Mouse (Mus musculus) intestine, embryonic 14.5 days (tissue): ENCODE data around the gene Gm28047. TPM values are rescaled to one million over a fixed set of nuclear protein-coding genes. Genes with fewer than 3 reads are reported as not detected.
"Not testable (repeated sequence)": the region's sequence is repeated elsewhere in the genome, so short reads cannot be mapped to it uniquely, and the experiment has no call there.

ENCODE experiments used
- ATAC-seq: fragments of 200-750 bp; cut with Nextera tagmentation; replicated peaks from 2 replicates; pipeline ENCODE4 v1.8.0; 2017; ENCODE audit warnings: low read depth, moderate number of reproducible peaks, moderate TSS enrichment, moderate library complexity; ENCODE audit not compliant: low FRiP score, low TSS enrichment
- DNase-seq: peaks from one replicate; pipeline ENCODE4 v3.0.0-alpha.2; 2018; ENCODE audit warnings: low spot score
- H3K27ac ChIP-seq: fragments of 300-500 bp; sonication (generic); 2 replicates; pipeline ENCODE4 v1.5.1; 2014; ENCODE audit warnings: low read depth, mild to moderate bottlenecking, control low read depth
- H3K27me3 ChIP-seq: fragments of 300-500 bp; sonication (generic); replicated peaks from 2 replicates; pipeline ENCODE4 v1.6.1; 2014; ENCODE audit warnings: low read length, control low read depth; ENCODE audit not compliant: control insufficient read depth, insufficient read depth
- H3K36me3 ChIP-seq: fragments of 300-500 bp; sonication (generic); 2 replicates; pipeline ENCODE4 v1.6.1; 2014; ENCODE audit warnings: low read length, control low read depth; ENCODE audit not compliant: control insufficient read depth, insufficient read depth
- H3K4me1 ChIP-seq: fragments of 300-500 bp; sonication (generic); replicated peaks from 2 replicates; pipeline ENCODE4 v1.6.1; 2014; ENCODE audit warnings: low read length, control low read depth, mixed read lengths; ENCODE audit not compliant: control insufficient read depth, insufficient read depth
- H3K4me2 ChIP-seq: fragments of 300-500 bp; sonication (generic); 2 replicates; pipeline ENCODE4 v1.6.1; 2014; ENCODE audit warnings: low read length
- H3K4me3 ChIP-seq: fragments of 300-500 bp; sonication (generic); 2 replicates; pipeline ENCODE4 v1.5.1; 2014; ENCODE audit warnings: low read depth, low read length, control low read depth, mixed read lengths
- H3K9ac ChIP-seq: fragments of 300-500 bp; sonication (generic); 2 replicates; pipeline ENCODE4 v1.6.1; 2014; ENCODE audit warnings: mild to moderate bottlenecking, low read length
- H3K9me3 ChIP-seq: fragments of 300-500 bp; sonication (generic); 2 replicates; pipeline ENCODE4 v1.6.1; 2016; ENCODE audit warnings: low read length, control low read depth; ENCODE audit not compliant: control insufficient read depth
- WGBS: fragments of 180-500 bp; shearing (Covaris S2); extraction: QIAGEN DNeasy Blood & Tissue Kit; methylation state at CpG from one replicate; pipeline ENCODE4 v1.1.7; 2014; 5-methylcytosine and 5-hydroxymethylcytosine counted together
- polyA plus RNA-seq: library from polyadenylated mRNA; unstranded; fragments of >200 nt; fragmentation: Nextera tagmentation; extraction: Ambion mirVana; gene quantifications from 2 replicates; pipeline ENCODE4 v1.2.1, GENCODE M21; 2014

Gm28047 gene
- polyA plus RNA-seq, 1 experiment from 2014 or later = not detected

- no peak overlapping the region for H3K4me3 ChIP-seq
- H3K4me1 ChIP-seq = no peaks in the 10 kb centered on the region
- DNase-seq (no peak), ATAC-seq (no peak)
- H3K9me3 ChIP-seq = no peaks in the 10 kb centered on the region
- H3K27me3 ChIP-seq = no peaks in the 10 kb centered on the region
- no peak overlapping the region for H3K4me2 ChIP-seq
- no peaks in the 10 kb centered on the region for H3K36me3 ChIP-seq
- H3K27ac ChIP-seq = no peak overlapping the region
- H3K9ac ChIP-seq = no peak overlapping the region
These were observed 11.9 kb downstream of the Gm28047 start for GRCm38 (mm10) chr15:102612966-102613365.

GRCm38 (mm10) chr15:102608586-102608985 lies 16.3 kb downstream of the Gm28047 start:
- H3K4me2 ChIP-seq, H3K36me3 ChIP-seq, H3K4me3 ChIP-seq, H3K27me3 ChIP-seq, ATAC-seq, DNase-seq, H3K9ac ChIP-seq, H3K4me1 ChIP-seq, H3K27ac ChIP-seq, H3K9me3 ChIP-seq: not testable (repeated sequence)
- 76% methylated on average over 1 of the region's 1 CpGs for WGBS

- DNase-seq (no peak), ATAC-seq (no peak)
- Histone ChIP-seq H3K4me2 (peak overlapping the region; percentile 36; the same call in 1 of the 2 replicates), H3K9me3 (no peaks in the 10 kb centered on the region), H3K4me3 (no peak overlapping the region), H3K36me3 (0 out of 2 replicates have a peak, but pooled peaks cover 6% of the 10 kb centered on the region), H3K9ac (peak overlapping the region; percentile 20; the same call in 1 of the 2 replicates), H3K4me1 (peaks cover 16% of the 10 kb centered on the region), H3K27me3 (no peaks in the 10 kb centered on the region), H3K27ac (no peak overlapping the region; the same call in 1 of the 2 replicates)
- 28% methylated on average over 8 of the region's 8 CpGs for WGBS
These were observed 30.7 kb downstream of the Gm28047 start for GRCm38 (mm10) chr15:102593996-102594656.

DNA sequence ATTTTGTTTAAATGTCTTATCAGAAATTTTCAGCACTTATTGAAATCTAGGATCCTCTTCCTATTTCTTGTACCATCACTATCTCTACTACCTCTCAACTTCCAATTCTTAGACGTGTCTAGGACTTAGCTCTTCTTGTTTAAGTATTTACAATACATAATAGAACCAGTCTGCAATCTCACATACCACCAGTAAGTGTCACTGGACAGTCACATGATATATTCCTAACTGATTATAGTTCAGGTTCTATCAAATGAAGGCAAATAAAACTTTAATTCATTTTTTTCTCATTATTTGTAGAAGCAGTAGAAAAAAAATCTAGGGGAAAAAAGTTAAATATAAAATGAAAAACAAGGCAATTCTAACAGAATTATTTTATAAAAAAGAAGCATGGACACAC lies 32.2 kb downstream of the Gm28047 start:
- Histone ChIP-seq H3K9ac (no peak overlapping the region), H3K36me3 (0 out of 2 replicates have a peak, but pooled peaks cover 6% of the 10 kb centered on the region), H3K4me1 (peaks cover 16% of the 10 kb centered on the region), H3K27me3 (no peaks in the 10 kb centered on the region), H3K4me2 (no peak overlapping the region), H3K4me3 (no peak overlapping the region), H3K9me3 (no peaks in the 10 kb centered on the region), H3K27ac (no peak overlapping the region)
- DNase-seq (no peak), ATAC-seq (no peak)
- 48% methylated on average over 1 of the region's 1 CpGs for WGBS

DNA sequence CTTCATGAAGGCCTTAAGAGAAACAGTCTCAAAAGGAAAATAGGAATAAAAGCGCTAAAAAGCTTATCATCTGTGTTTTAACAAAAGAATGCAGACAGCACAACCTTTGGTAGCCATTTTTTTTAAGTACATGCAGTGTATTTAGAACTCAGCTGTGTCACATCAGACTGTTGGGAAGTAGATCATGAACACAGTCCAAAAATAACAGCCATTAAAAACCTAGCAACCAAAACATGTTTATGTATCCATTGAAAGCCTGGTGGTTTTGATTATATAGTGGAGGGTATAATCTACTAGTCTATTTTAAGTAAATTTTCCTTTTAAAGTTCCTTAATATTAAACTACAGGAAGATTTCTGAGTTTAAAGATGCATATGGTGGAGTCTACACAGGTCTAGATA lies 34.3 kb downstream of the Gm28047 start:
- no peak overlapping the region for H3K27ac ChIP-seq
- no peaks in the 10 kb centered on the region for H3K9me3 ChIP-seq
- WGBS = 90% methylated on average over 1 of the region's 1 CpGs
- no peaks in the 10 kb centered on the region for H3K27me3 ChIP-seq
- peaks cover 16% of the 10 kb centered on the region for H3K4me1 ChIP-seq
- no peak for DNase-seq
- no peak for ATAC-seq
- H3K4me3 ChIP-seq = no peak overlapping the region
- 0 out of 2 replicates have a peak, but pooled peaks cover 6% of the 10 kb centered on the region for H3K36me3 ChIP-seq
- no peak overlapping the region for H3K4me2 ChIP-seq
- H3K9ac ChIP-seq = no peak overlapping the region

DNA sequence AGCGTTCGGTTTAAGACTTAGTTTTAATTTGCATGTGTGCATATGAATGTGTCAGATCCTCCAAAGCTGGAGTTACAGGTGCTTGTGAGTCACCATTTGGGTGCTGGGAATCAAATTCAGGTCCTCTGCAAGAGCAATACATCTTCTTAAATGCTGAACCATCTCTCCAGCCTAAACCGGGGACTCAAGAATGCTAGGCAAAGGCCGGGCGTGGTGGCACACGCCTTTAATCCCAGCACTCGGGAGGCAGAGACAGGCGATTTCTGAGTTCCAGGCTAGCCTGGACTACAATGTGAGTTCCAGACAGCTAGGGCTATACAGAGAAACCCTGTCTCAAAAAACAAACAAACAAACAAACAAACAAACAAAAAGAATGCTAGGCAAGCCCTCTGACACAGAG lies 35.0 kb downstream of the Gm28047 start:
- no peaks in the 10 kb centered on the region for H3K27me3 ChIP-seq
- H3K9me3 ChIP-seq = no peaks in the 10 kb centered on the region
- H3K4me1 ChIP-seq = peaks cover 14% of the 10 kb centered on the region
- DNase-seq = no peak
- no peak overlapping the region for H3K4me3 ChIP-seq
- 0 out of 2 replicates have a peak, but pooled peaks cover 6% of the 10 kb centered on the region for H3K36me3 ChIP-seq
- no peak overlapping the region for H3K4me2 ChIP-seq
- H3K27ac ChIP-seq = no peak overlapping the region
- 97% methylated on average over 8 of the region's 8 CpGs for whole genome bisulfite sequencing
- H3K9ac ChIP-seq = no peak overlapping the region
- no peak for ATAC-seq

DNA sequence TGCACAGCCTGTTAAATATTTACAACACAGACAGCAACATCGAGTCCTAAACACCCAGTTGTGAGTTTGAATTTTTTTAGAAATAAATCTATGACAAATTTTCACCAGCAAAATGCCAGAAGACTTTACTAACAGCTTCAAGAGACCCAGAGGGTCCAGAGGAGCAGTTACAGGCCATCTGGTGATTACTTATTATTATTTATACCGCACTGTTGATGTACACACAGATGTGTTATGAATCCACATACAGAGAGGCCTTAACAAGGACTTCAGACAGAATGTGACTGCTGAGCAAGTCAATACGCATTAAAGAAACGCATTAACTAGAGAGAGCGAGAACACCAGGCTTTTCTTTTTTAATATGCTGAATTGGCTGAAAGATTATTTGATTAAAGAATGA lies 39.4 kb downstream of the Gm28047 start:
- peaks cover 3% of the 10 kb centered on the region for H3K4me1 ChIP-seq
- H3K27me3 ChIP-seq = no peaks in the 10 kb centered on the region
- no peak overlapping the region for H3K27ac ChIP-seq
- WGBS = 70% methylated on average over 5 of the region's 5 CpGs
- no peaks in the 10 kb centered on the region for H3K9me3 ChIP-seq
- H3K36me3 ChIP-seq = no peaks in the 10 kb centered on the region
- no peak overlapping the region for H3K4me3 ChIP-seq
- ATAC-seq (no peak), DNase-seq (no peak)
- no peak overlapping the region for H3K9ac ChIP-seq
- no peak overlapping the region for H3K4me2 ChIP-seq

DNA sequence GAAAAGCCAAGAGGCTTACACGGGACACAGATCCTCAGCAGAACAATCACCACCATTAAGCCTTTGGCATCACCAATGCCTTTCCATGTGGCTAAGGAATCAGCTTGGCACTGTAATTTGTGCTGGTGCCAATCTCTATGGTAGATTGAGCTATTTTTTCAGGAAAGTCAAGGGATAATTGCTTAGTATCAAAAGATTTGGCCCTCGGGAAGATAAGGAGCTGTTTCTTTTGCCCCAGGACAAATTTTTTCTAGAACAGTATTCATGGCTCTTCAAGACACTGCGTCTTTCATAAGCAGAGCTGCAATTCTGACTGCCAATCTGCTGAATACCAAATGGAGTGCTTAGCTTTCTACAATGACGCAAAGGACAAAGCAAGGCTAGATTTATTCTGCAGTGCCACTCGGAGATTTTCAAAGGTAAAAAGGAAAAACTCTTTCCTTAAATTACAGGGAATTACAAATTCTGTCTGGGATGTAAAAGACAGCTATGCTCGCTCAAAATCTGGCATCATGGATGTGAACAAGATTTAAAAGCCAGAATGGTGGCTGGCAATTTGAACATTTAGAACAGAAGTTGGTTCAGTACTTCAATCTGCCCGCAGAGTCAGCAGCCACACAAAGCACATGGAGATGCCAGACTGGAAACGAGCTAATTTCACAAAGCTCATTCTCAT lies 41.0 kb downstream of the Gm28047 start:
- 78% methylated on average over 8 of the region's 8 CpGs for WGBS
- no peaks in the 10 kb centered on the region for H3K36me3 ChIP-seq
- no peak overlapping the region for H3K4me3 ChIP-seq
- no peak overlapping the region for H3K9ac ChIP-seq
- ATAC-seq (no peak), DNase-seq (no peak)
- H3K4me1 ChIP-seq = peaks cover 3% of the 10 kb centered on the region
- no peaks in the 10 kb centered on the region for H3K27me3 ChIP-seq
- no peak overlapping the region for H3K4me2 ChIP-seq
- H3K27ac ChIP-seq = no peak overlapping the region
- no peaks in the 10 kb centered on the region for H3K9me3 ChIP-seq

DNA sequence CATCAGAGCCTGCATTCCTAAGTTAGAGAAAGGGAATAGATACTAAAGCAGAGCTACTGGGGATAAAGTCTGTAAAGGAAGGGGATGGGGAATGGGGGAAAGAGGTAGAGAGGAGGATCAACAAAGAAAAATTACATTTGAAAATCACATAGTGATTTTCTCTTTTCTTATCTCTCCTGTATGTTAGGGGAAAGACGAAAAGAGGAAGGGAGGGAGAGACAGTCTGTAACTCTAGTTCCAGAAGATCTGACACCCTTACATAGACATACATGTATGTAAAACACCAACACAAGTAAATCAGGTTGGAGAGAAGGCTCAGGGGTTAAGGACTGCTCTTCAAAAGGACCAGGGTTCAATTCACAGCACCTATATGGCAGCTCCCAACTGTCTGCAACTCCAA lies 43.7 kb downstream of the Gm28047 start:
- H3K9ac ChIP-seq = no peak overlapping the region
- WGBS = 83% methylated on average over 1 of the region's 1 CpGs
- H3K27me3 ChIP-seq = no peaks in the 10 kb centered on the region
- no peaks in the 10 kb centered on the region for H3K9me3 ChIP-seq
- H3K4me3 ChIP-seq = no peak overlapping the region
- H3K27ac ChIP-seq = no peak overlapping the region
- ATAC-seq (no peak), DNase-seq (no peak)
- H3K36me3 ChIP-seq = no peaks in the 10 kb centered on the region
- H3K4me1 ChIP-seq = peaks cover 3% of the 10 kb centered on the region
- no peak overlapping the region for H3K4me2 ChIP-seq
